Mouse (Mus musculus): ENCODE results near the gene Cfdp1. TPM values are rescaled to one million over a fixed set of nuclear protein-coding genes. Genes with fewer than 3 reads are reported as not detected.

The Cfdp1 gene
- polyA plus RNA-seq, 1 experiment from 2014 or later, result 195 TPM

GRCm38 (mm10) chr8:111738867-111739266 lies 115.2 kb downstream of the Cfdp1 start:
- ATAC-seq (ENCODE audit: insufficient read depth) (no peak), DNase-seq (no peak)
- H3K9me3 ChIP-seq (ENCODE audit: low read depth, low read length), result no peaks in the 10 kb centered on the region
- H3K36me3 ChIP-seq (ENCODE audit: insufficient read depth), result 0 out of 2 replicates have a peak, but pooled peaks cover 3% of the 10 kb centered on the region
- H3K9ac ChIP-seq, result no peak overlapping the region; the same call in 1 of the 2 replicates
- H3K27me3 ChIP-seq (ENCODE audit: insufficient read depth, low read length), result no peaks in the 10 kb centered on the region
- 49% methylated on average over 6 of the region's 6 CpGs for WGBS
- no peak for TF ChIP-seq CTCF (IDR thresholded peaks at IDR 0.05; ENCODE audit: low read depth)
- H3K4me1 ChIP-seq (ENCODE audit: insufficient read depth), result peaks cover 60% of the 10 kb centered on the region
- H3K4me3 ChIP-seq (ENCODE audit: low read depth, low read length), result no peak overlapping the region
- no peak overlapping the region for H3K4me2 ChIP-seq
- H3K27ac ChIP-seq (ENCODE audit: low read depth), result 0 out of 2 replicates have a peak overlapping the region, but pooled peaks have one; percentile 18

- peak overlapping the region; percentile 91; the same call in 1 of the 2 replicates for H3K27ac ChIP-seq (ENCODE audit: low read depth)
- 45% methylated on average over 7 of the region's 7 CpGs for WGBS
- ATAC-seq (ENCODE audit: insufficient read depth), result no peak
Observed at GRCm38 (mm10) chr8:111736321-111736720, 117.8 kb downstream of the Cfdp1 start.

GRCm38 (mm10) chr8:111735791-111736190 lies 118.3 kb downstream of the Cfdp1 start:
- Histone ChIP-seq H3K9ac (no peak overlapping the region; the same call in 1 of the 2 replicates), H3K36me3 (ENCODE audit: insufficient read depth) (0 out of 2 replicates have a peak, but pooled peaks cover 3% of the 10 kb centered on the region), H3K4me3 (ENCODE audit: low read depth, low read length) (no peak overlapping the region), H3K9me3 (ENCODE audit: low read depth, low read length) (no peaks in the 10 kb centered on the region), H3K27ac (ENCODE audit: low read depth) (peak overlapping the region; percentile 91; the same call in 1 of the 2 replicates), H3K4me2 (peak overlapping the region; percentile 18; the same call in 1 of the 2 replicates), H3K4me1 (ENCODE audit: insufficient read depth) (peaks cover 65% of the 10 kb centered on the region), H3K27me3 (ENCODE audit: insufficient read depth, low read length) (no peaks in the 10 kb centered on the region)
- no peak for TF ChIP-seq CTCF (IDR thresholded peaks at IDR 0.05; ENCODE audit: low read depth)
- 53% methylated on average over 4 of the region's 4 CpGs for WGBS
- ATAC-seq (ENCODE audit: insufficient read depth) (no peak), DNase-seq (no peak)

More at GRCm38 (mm10) chr8:111736321-111736720, 117.8 kb downstream of the Cfdp1 start:
- Histone ChIP-seq H3K27me3 (ENCODE audit: insufficient read depth, low read length) (no peaks in the 10 kb centered on the region), H3K9me3 (ENCODE audit: low read depth, low read length) (no peaks in the 10 kb centered on the region), H3K4me2 (no peak overlapping the region), H3K4me1 (ENCODE audit: insufficient read depth) (peaks cover 65% of the 10 kb centered on the region), H3K36me3 (ENCODE audit: insufficient read depth) (0 out of 2 replicates have a peak, but pooled peaks cover 3% of the 10 kb centered on the region), H3K9ac (0 out of 2 replicates have a peak overlapping the region, but pooled peaks have one; percentile 2), H3K4me3 (ENCODE audit: low read depth, low read length) (no peak overlapping the region)
- TF ChIP-seq CTCF (IDR thresholded peaks at IDR 0.05; ENCODE audit: low read depth), result no peak
- no peak for DNase-seq

- ATAC-seq (ENCODE audit: insufficient read depth), result no peak
Observed at GRCm38 (mm10) chr8:111735335-111735761, 118.7 kb downstream of the Cfdp1 start.

GRCm38 (mm10) chr8:111734244-111734960 lies 119.7 kb downstream of the Cfdp1 start:
- Histone ChIP-seq H3K27me3 (ENCODE audit: insufficient read depth, low read length) (no peaks in the 10 kb centered on the region), H3K27ac (ENCODE audit: low read depth) (peak overlapping the region; percentile 91), H3K9me3 (ENCODE audit: low read depth, low read length) (no peaks in the 10 kb centered on the region), H3K36me3 (ENCODE audit: insufficient read depth) (0 out of 2 replicates have a peak, but pooled peaks cover 2% of the 10 kb centered on the region), H3K4me2 (peak overlapping the region; percentile 75), H3K4me3 (ENCODE audit: low read depth, low read length) (no peak overlapping the region), H3K4me1 (ENCODE audit: insufficient read depth) (peaks cover 69% of the 10 kb centered on the region), H3K9ac (peak overlapping the region; percentile 16; the same call in 1 of the 2 replicates)
- 40% methylated on average over 6 of the region's 6 CpGs for WGBS
- no peak for TF ChIP-seq CTCF (IDR thresholded peaks at IDR 0.05; ENCODE audit: low read depth)
- DNase-seq, result no peak
- ATAC-seq (ENCODE audit: insufficient read depth), result no peak

More at GRCm38 (mm10) chr8:111735335-111735761, 118.7 kb downstream of the Cfdp1 start:
- H3K4me2 ChIP-seq, result peak overlapping the region; percentile 75
- H3K4me1 ChIP-seq (ENCODE audit: insufficient read depth), result peaks cover 64% of the 10 kb centered on the region
- no peaks in the 10 kb centered on the region for H3K9me3 ChIP-seq (ENCODE audit: low read depth, low read length)
- peak overlapping the region; percentile 91; the same call in 1 of the 2 replicates for H3K27ac ChIP-seq (ENCODE audit: low read depth)
- 55% methylated on average over 8 of the region's 8 CpGs for WGBS
- no peak overlapping the region; the same call in 1 of the 2 replicates for H3K9ac ChIP-seq
- peak; percentile 46 for DNase-seq
- H3K27me3 ChIP-seq (ENCODE audit: insufficient read depth, low read length), result no peaks in the 10 kb centered on the region
- 0 out of 2 replicates have a peak, but pooled peaks cover 3% of the 10 kb centered on the region for H3K36me3 ChIP-seq (ENCODE audit: insufficient read depth)
- no peak overlapping the region for H3K4me3 ChIP-seq (ENCODE audit: low read depth, low read length)
- TF ChIP-seq CTCF (IDR thresholded peaks at IDR 0.05; ENCODE audit: low read depth), result no peak; the same call in 1 of the 2 replicates

GRCm38 (mm10) chr8:111733581-111734243 lies 120.4 kb downstream of the Cfdp1 start:
- no peaks in the 10 kb centered on the region for H3K27me3 ChIP-seq (ENCODE audit: insufficient read depth, low read length)
- peak overlapping the region; percentile 75 for H3K4me2 ChIP-seq
- ATAC-seq (ENCODE audit: insufficient read depth) (peak; percentile 8), DNase-seq (peak; percentile 74)
- TF ChIP-seq CTCF (IDR thresholded peaks at IDR 0.05; ENCODE audit: low read depth), result no peak
- H3K36me3 ChIP-seq (ENCODE audit: insufficient read depth), result no peaks in the 10 kb centered on the region
- peak overlapping the region; percentile 91 for H3K27ac ChIP-seq (ENCODE audit: low read depth)
- 10% methylated on average over 5 of the region's 5 CpGs for WGBS
- H3K4me1 ChIP-seq (ENCODE audit: insufficient read depth), result peaks cover 64% of the 10 kb centered on the region
- H3K9me3 ChIP-seq (ENCODE audit: low read depth, low read length), result no peaks in the 10 kb centered on the region
- H3K9ac ChIP-seq, result peak overlapping the region; percentile 16; the same call in 1 of the 2 replicates
- H3K4me3 ChIP-seq (ENCODE audit: low read depth, low read length), result no peak overlapping the region
